Mouse (Mus musculus) cerebellum, adult (tissue): ENCODE measurements around the gene Vmn1r57.
"Not testable (repeated sequence)": the region's sequence is repeated elsewhere in the genome, so short reads cannot be mapped to it uniquely, and the experiment has no call there.

Source experiments
- ATAC-seq: cut with Nextera tagmentation; 2 replicates; pipeline ENCODE4 v1.9.2; 2017; ENCODE audit warnings: mild to moderate bottlenecking, moderate library complexity, mixed read lengths; ENCODE audit not compliant: insufficient number of reproducible peaks, low FRiP score, low TSS enrichment

Vmn1r57 gene

DNA sequence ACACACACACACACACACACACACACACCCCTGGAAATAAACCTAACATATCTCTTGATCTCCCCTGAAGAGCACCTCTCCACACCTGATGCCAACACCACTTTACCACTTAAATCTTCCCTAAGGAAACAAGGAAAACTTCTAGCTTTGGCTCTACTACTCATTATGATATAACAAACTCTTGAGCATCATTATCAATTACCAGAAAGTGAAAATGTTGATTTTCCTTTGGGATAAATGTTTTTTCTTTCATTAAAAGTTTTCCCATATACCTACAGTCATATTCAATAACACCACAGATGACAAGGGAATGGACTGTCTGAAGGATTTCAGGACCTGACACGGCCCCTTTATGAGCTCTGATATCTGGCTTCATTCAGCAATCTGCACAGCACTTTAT, at the start of gene Vmn1r57:
Gene Vmn1r57, plus strand, starts transcription at position 301 of the 400 bp plus-strand sequence.
- ATAC-seq: not testable (repeated sequence)

DNA sequence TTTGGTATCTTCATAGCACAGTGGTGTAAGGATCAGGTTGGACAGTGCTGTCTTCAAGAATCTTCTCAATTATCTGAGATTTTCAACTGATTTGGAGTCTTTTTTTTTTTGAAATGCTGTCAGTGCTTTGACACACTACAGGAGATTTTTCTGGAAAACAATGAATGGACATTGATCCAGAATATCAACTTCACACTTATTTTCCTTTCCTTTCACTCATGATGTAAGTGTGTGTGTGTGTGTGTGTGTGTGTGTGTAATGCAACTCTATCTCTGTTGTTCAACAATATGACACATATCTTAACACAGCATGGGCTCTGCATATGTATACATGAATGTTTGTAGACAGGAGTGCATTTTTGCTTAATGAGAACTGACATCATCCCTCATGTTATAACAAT, 21.6 kb upstream of the Vmn1r57 start, which contains the start of gene Vmn1r56:
Gene Vmn1r56, minus strand, starts transcription at position 101 of the 400 bp plus-strand sequence.
- not testable (repeated sequence) for ATAC-seq

DNA sequence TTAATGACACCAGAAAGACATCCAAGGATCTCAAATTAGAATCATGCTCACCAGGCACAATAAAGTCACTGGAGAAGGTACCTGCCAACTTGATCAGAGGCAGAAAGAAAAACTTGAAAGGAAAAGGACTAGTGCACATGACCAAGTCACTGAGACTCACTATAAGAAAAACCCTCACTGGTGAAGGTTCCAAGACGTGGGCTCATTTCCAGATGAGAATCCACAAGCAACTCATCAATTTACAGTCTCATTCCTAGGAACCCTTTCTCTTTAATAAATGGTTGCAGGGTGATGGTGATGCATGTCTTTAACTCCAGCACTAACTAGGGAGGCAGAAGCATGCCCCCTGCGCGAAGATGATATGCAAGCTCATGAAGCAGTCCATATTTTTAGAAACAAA, 44.8 kb downstream of the Vmn1r57 start:
- ATAC-seq: no peak
